Mouse (Mus musculus) naive thymus-derived CD4-positive, alpha-beta T cell, adult 2 months (primary cell): ENCODE results near the gene Carmil1.
"Not testable (repeated sequence)": the region's sequence is repeated elsewhere in the genome, so short reads cannot be mapped to it uniquely, and the experiment has no call there.

Experiments
- DNase-seq: peaks from one replicate; pipeline ENCODE4 v3.0.0-alpha.2; 2011; ENCODE audit warnings: low read depth

The Carmil1 gene

GRCm38 (mm10) chr13:24104611-24105339 lies 175.8 kb downstream of the Carmil1 start:
- DNase-seq, result not testable (repeated sequence)

DNA sequence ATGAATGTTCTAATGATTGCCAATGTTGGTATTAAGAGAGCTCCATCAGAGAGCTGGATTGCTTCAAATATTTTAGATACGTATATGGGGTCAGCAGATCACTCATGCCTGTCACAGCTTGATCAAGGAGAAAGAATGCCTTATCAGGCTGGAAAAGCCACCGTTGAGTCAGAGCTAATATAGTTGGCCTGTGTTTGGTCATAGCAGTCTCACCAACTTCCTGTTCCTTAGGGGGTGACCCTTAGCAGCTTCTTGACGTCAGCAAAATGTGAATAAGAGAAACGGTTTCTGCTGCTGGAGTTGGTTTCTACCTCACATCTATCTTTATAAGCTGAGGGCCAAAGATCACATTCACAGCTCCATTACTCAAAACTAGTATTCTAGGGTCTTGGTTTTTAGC lies 176.6 kb downstream of the Carmil1 start:
- DNase-seq, result no peak

GRCm38 (mm10) chr13:24103152-24103551 lies 177.4 kb downstream of the Carmil1 start:
- DNase-seq, result no peak

DNA sequence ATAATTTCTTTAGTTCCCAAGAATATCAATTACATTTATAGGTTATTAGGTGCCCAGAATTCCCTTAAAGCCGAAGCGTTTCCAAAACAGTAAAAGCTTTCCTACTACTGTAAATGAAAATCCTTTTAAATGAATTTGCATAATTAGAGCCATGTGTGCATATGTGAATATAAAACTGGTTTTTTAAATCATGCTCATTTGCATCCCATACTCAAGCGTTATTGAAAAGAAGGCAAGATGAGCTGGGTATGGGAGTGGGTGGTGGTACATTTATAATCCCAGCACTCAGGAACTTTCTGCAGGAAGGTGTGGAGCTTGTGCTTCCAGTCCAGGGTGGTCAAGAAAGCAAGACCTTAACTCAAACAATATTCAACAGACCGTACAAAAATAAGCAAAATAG lies 178.3 kb downstream of the Carmil1 start:
- DNase-seq, result no peak

GRCm38 (mm10) chr13:24101157-24102130 lies 179.2 kb downstream of the Carmil1 start:
- DNase-seq, result no peak

- DNase-seq, result no peak
Observed at GRCm38 (mm10) chr13:24100516-24101094, 180.0 kb downstream of the Carmil1 start.

- no peak for DNase-seq
Observed at GRCm38 (mm10) chr13:24096573-24096972, 184.0 kb downstream of the Carmil1 start.

DNA sequence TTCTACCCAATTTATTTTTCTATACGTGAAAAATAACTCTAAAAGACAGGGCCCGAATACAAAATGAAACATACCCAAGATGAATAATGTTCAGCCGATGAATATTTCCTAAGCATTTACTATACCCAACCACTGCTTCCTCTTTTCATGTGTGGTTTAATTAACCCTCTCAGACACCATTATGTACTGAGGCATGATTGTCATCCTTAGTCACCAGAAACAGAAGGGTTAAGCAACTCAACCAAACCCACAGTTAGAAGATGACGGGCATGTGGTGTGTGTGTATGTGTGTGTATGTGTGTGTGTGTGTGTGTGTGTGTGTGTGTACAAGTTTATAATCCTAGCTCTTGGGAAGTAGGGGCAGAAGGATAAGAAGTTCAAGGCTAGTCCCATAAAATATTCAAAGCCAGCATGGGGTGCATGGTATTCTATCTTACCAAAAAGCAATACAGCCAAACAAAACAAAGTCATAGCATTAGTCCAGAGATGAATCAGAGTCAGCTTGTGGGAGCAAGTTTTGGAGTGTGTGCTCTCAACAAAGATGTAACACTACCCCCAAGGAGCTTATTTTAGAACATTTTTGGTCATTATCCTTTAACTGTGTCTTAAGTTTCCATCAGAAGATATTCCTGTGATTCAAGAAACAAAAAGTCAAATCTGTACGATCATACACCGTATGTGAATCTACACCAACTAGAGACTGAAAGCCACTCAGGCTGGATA lies 185.6 kb downstream of the Carmil1 start:
- no peak for DNase-seq

DNA sequence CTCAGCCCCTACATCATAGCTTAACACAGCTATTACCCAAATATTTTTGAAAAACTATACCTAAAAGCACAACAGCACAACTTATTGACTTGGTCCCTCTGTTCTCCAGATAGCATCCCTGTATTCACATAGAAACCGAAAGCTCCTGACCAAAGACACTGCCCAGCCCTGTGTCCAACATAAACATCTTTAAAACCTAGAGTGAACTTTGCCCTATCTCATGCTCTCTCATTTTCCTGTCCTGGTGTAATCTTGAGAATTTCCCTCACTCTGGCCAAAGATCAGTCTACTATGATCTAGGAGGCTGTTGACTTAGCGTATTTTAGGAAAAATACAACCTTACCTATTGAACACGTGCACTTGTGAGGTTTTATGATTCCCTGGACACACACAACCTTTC lies 187.5 kb downstream of the Carmil1 start:
- no peak for DNase-seq

- no peak for DNase-seq
Observed at GRCm38 (mm10) chr13:24092073-24092472, 188.5 kb downstream of the Carmil1 start.

DNA sequence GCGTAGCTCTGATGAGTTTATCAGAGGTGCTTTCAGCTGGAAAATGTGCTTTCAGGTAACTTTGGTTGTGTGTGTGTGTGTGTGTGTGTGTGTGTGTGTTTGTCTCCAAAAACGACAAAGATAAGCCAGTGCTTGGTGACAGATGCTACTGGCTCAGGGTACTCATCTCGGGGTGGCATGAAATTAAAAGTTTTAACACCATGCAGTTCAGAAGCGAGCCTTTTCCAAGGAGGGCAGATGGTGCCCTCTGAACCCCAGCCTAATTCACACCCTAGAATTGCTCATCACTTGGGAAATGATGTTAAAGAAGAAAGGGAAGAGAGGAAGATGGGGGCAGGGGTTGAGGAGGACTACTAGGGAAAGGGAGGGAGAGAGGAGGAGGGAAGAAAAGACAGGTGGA lies 198.4 kb downstream of the Carmil1 start:
- DNase-seq, result no peak

- DNase-seq, result no peak
Observed at GRCm38 (mm10) chr13:24081698-24082097, 198.9 kb downstream of the Carmil1 start.

GRCm38 (mm10) chr13:24072588-24072987 lies 208.0 kb downstream of the Carmil1 start:
- no peak for DNase-seq

DNA sequence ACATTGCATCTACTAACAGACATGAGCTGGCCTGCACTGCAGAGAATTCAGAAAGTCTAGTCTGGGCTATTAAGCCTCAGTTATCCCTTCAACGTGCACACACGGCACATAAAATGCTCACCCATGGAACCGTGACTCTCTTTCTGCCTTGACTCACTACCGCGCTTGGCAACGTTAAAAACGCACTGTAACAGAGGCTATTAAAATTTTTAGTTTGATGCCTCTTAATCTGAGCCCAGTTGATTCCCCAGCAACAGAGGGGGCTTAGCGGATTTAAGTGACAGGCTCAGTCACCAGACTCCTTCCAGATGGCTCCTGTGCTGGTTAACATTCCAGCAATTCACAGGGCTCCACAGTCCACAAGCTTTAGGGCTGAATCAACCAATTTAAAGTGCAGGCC lies 213.0 kb downstream of the Carmil1 start:
- DNase-seq, result no peak

DNA sequence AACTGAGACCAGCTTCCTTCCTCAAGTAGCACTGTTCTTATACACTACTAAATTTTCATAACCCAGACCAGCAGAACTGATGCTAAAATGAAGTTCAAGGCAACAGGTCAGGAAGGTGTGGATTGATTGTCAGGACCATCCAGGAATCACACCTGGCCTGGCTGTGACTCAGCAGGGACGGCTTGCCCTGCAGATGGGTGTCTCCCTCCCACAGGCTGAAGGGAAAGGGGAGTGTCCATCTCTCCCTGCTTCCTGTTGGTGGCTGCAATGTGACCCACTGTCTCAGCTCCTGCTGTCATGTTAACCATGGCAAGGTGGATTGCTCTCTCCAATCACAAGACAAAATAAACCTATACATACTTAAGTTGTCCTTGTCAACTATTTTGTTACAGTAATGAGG lies 215.1 kb downstream of the Carmil1 start:
- no peak for DNase-seq

- DNase-seq, result no peak
Observed at GRCm38 (mm10) chr13:24062770-24063169, 217.8 kb downstream of the Carmil1 start.

- DNase-seq, result no peak
Observed at GRCm38 (mm10) chr13:24055072-24055869, 225.3 kb downstream of the Carmil1 start.

GRCm38 (mm10) chr13:24051496-24051895 lies 229.1 kb downstream of the Carmil1 start:
- no peak for DNase-seq

DNA sequence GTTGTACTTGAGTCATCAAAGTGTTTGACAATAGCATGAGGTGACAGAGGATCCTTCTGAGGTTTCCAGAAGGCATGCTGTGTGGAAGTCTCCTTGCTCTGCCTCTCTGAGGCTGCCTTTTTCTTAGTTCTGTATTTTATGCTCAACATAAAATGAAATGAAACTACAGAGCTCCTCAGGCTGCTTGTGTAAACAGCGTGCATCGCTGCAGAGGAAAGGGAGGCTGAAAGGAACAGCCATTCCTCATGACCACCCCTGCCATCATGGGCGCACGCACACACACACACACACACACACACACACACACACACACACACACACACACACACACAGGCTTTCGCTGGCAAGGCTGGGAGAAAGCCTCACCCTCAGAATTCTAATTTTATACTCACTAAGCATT lies 230.3 kb downstream of the Carmil1 start:
- DNase-seq, result no peak

GRCm38 (mm10) chr13:24049267-24050034 lies 231.1 kb downstream of the Carmil1 start:
- DNase-seq, result no peak
